Mouse (Mus musculus): ENCODE data around the gene Cflar.
A peak's percentile ranks its signal among the peaks of the same experiment; 100 is the strongest.

Gene Cflar

GRCm38 (mm10) chr1:58712076-58713061 lies 1.1 kb downstream of the Cflar start:
- DNase-seq, result peak in 1 of 2 experiments; percentile 53

GRCm38 (mm10) chr1:58713081-58713892 lies 2.0 kb downstream of the Cflar start:
- DNase-seq, result peak; percentile 79 to 80

GRCm38 (mm10) chr1:58713893-58714231 lies 2.6 kb downstream of the Cflar start:
- peak; percentile 66 to 71 for DNase-seq

GRCm38 (mm10) chr1:58714361-58714760 lies 3.1 kb downstream of the Cflar start:
- DNase-seq, result no peak

- no peak for DNase-seq
Observed at GRCm38 (mm10) chr1:58715536-58715935, 4.2 kb downstream of the Cflar start.

- DNase-seq, result no peak
Observed at GRCm38 (mm10) chr1:58716162-58716882, 5.0 kb downstream of the Cflar start.

GRCm38 (mm10) chr1:58716883-58717220 lies 5.5 kb downstream of the Cflar start:
- DNase-seq, result no peak

GRCm38 (mm10) chr1:58717589-58718270 lies 6.4 kb downstream of the Cflar start:
- no peak for DNase-seq

- DNase-seq, result no peak
Observed at GRCm38 (mm10) chr1:58719356-58719945, 8.1 kb downstream of the Cflar start.

GRCm38 (mm10) chr1:58720090-58720489 lies 8.8 kb downstream of the Cflar start:
- peak; percentile 61 to 63 for DNase-seq

- DNase-seq, result no peak
Observed at GRCm38 (mm10) chr1:58720988-58721387, 9.7 kb downstream of the Cflar start.

GRCm38 (mm10) chr1:58722115-58722938 lies 11.0 kb downstream of the Cflar start:
- no peak for DNase-seq

GRCm38 (mm10) chr1:58723062-58723808 lies 11.9 kb downstream of the Cflar start:
- no peak for DNase-seq

- no peak for DNase-seq
Observed at GRCm38 (mm10) chr1:58723809-58724405, 12.6 kb downstream of the Cflar start.

GRCm38 (mm10) chr1:58724533-58724932 lies 13.2 kb downstream of the Cflar start:
- DNase-seq, result no peak

GRCm38 (mm10) chr1:58725095-58725494 lies 13.8 kb downstream of the Cflar start:
- DNase-seq, result no peak

GRCm38 (mm10) chr1:58725767-58726166 lies 14.5 kb downstream of the Cflar start:
- peak in 1 of 2 experiments; percentile 35 for DNase-seq

GRCm38 (mm10) chr1:58727019-58727746 lies 15.9 kb downstream of the Cflar start:
- peak in 1 of 2 experiments; percentile 43 for DNase-seq
